Mouse (Mus musculus): ENCODE data around the gene Sertad3. TPM values are rescaled to one million over a fixed set of nuclear protein-coding genes. Genes with fewer than 3 reads are reported as not detected.

The Sertad3 gene
- total RNA-seq, 2 experiments from 2014 or later: 2.9 to 6.1 TPM

DNA sequence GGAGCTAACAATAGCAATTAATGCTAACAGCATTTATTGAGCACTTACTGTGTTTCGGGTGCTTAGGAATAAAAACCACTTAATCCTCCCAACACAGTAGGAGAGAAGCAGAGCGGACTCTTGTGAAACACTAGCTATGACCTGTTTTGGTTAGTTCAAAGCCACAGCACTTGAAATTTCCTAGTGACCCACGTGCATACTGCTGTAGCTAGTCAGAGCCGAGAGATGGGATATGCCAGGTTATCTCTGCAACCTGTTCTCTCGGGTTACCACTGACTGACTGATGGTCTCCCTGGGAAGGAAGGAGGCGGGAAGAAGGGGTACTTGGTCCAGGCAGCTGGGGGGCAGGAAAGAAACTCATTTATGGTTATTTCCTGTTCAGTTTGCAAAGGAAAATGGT is 13.1 kb upstream of the Sertad3 start:
- peak; percentile 65 for ATAC-seq (replicated peaks; ENCODE audit: poor library complexity)

DNA sequence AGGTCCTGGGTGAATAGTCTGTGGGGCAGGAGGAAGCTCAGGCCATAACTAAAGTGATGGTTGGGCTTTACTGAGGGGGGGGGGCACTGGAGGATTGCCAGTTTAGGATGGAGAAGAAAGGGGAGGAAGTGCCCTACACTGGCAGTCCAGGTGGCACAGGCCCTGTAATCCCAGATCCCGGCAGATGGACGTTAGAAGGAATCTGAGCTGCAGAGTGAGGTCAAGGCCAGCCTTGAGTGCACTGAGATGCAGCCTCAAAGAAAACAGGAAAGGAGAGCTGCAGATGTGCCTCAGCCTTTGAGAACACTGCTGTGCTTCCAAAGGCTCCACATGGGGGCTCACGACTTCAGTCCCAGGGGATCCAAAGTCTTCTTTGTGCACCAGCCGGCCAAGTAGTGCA is 5.9 kb upstream of the Sertad3 start:
- ATAC-seq (replicated peaks; ENCODE audit: poor library complexity): no peak

DNA sequence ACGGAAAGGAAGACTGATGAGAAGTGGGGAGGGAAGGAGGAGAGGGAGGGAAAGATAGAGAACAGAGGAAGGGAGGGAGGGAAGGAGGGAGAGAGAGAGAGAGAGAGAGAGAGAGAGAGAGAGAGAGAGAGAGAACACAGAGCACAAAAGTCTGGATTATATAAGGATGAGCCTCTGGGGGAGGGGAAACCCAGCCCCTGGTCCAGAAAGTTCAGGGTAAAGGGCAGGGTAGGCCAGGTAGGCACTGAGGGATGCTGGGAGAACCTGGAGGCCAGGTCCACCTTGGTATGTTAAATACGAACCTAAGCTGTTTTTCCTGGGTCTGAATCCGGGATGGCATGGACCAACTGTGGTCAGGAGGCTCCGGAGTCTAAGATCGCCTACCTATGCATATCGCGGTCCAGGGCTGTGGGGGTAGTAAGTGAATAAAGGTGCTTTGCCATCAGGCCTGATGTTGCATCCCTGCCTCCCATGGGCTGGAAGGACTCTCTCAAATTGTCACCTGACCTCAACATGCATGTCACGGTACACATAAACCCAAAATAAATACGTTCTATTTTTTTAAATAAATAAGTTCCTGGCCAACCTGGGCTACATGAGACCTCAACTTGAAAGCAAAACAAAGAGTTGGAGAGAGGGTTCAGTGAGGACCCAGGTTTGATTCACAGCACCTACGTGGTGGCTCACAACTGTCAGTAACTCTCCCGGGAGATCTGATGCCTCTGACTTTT is 2.0 kb upstream of the Sertad3 start:
- no peak for ATAC-seq (replicated peaks; ENCODE audit: poor library complexity)

DNA sequence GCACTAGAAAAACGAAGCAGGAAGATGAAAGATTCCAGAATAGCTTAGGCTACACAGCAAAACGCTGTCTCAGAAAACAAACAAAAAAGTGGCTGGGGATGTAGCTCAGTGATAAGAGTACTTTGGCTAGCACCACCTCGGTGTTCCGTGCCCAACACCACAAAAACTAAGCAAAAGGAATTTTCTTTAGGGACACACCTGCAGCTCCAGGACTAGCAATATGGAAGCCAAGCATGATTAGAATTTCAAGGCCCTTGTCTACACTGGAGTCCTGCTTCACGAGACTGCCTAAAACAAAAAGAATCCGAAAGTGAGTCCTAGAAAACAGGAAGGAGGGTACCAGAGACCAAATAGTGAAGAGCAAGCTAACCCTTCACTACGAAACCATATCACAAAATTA is 972 bp upstream of the Sertad3 start:
- no peak for ATAC-seq (replicated peaks; ENCODE audit: poor library complexity)

- ATAC-seq (replicated peaks; ENCODE audit: poor library complexity): no peak
Observed at GRCm38 (mm10) chr7:27473835-27474489, 394 bp downstream of the Sertad3 start.

- peak; percentile 74 for ATAC-seq (replicated peaks; ENCODE audit: poor library complexity)
Observed at GRCm38 (mm10) chr7:27474490-27474954, 954 bp downstream of the Sertad3 start.

- ATAC-seq (replicated peaks; ENCODE audit: poor library complexity): no peak
Observed at GRCm38 (mm10) chr7:27475596-27475995, 2.0 kb downstream of the Sertad3 start.

GRCm38 (mm10) chr7:27476098-27476635 is 2.6 kb downstream of the Sertad3 start:
- no peak for ATAC-seq (replicated peaks; ENCODE audit: poor library complexity)

DNA sequence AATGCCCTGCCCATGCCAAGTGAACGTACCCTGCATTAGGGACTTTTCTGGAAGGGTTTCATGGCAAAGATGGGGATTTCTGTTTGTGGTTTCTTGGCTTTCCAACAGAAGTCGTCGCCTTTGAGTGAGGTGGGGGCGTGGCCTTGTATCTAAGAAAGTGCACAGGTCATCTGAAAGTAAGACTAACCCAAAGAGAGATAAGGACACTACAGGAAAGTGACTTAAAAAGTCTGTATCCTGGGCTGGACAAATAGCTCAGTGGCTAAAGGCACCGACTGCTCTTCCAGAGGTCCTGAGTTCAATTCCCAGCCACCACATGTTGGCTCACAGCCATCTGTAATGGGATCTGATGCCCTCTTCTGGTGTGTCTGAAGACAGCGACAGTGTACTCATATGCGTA is 5.0 kb downstream of the Sertad3 start:
- ATAC-seq (replicated peaks; ENCODE audit: poor library complexity): no peak

- ATAC-seq (replicated peaks; ENCODE audit: poor library complexity): no peak
Observed at GRCm38 (mm10) chr7:27479750-27480149, 6.2 kb downstream of the Sertad3 start.

DNA sequence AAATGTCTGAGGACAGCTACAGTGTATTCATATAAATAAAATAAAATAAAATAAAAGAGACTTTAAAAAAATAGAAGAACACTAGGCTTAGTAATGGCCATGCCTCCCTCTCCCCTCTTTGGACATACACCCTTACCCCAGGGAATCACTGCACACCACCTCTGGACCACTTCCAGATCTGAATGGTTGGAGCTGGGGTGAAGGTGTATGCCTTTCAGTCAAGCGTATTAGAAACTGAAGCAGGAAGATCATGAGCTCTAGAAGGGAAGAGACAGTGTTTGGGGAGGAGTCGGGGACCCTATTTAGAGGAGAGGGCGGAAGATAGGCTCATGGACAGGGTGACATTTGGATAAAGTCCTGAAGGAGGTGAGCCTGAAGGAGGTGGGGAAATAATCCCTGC is 6.9 kb downstream of the Sertad3 start:
- ATAC-seq (replicated peaks; ENCODE audit: poor library complexity): no peak

GRCm38 (mm10) chr7:27480927-27481626 is 7.5 kb downstream of the Sertad3 start:
- no peak for ATAC-seq (replicated peaks; ENCODE audit: poor library complexity)

- ATAC-seq (replicated peaks; ENCODE audit: poor library complexity): peak; percentile 92
Observed at GRCm38 (mm10) chr7:27481627-27481969, 8.0 kb downstream of the Sertad3 start.

DNA sequence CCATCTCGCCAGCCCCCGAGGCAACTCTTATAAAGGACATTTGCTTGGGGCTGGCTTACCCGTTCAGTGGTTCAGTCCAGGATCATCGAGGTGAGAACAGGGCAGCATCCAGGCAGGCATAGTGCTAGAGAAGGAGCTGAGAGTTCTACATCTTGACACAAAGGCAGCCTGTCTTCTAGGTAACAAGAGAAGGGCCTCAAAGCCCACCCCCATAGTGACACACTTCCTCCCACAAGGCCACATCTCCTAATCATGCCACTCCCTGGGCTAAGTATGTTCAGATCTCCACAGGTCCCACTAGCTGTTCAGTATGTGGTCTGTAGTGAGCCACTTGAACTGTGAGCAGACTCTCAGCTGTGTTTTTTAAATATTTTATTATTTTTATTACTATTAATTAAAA is 10.3 kb downstream of the Sertad3 start:
- no peak for ATAC-seq (replicated peaks; ENCODE audit: poor library complexity)

DNA sequence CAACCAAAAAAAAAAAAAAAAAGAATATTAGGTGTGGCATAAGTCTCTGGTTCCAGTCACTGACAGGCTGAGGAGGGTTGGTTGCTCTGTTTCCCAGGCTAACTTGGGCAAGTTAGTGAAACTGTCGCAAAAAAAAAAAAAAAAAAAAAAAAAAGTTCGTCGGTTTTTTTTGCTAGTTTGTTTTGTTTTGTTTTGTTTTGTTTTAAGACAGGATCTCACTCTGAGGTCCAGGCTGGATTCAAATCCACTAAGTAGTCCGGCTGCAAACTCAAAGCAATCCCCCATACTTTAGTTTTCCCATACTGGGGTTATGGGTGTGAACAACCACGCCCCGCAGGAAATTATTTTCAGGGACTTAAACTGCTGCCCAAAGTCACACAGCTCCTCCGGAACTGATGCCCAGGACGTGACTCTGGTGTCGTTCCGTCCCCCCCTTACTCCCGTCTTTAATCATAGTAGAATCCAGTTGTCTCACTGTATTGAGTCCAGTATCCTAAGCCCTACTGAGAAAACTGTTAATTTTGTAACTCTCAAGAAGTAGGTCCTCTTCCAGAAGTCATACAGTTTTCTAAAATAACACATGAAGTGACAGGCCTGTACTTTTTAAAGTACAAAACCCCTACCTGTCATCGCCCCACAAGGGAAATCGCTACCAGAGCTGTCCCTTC is 12.7 kb downstream of the Sertad3 start:
- ATAC-seq (replicated peaks; ENCODE audit: poor library complexity): no peak

GRCm38 (mm10) chr7:27486770-27487697 is 13.5 kb downstream of the Sertad3 start, which contains the start of gene Sertad1:
TSS of gene Sertad1 (plus strand) at chr7:27486910.
- ATAC-seq (replicated peaks; ENCODE audit: poor library complexity): peak; percentile 72

DNA sequence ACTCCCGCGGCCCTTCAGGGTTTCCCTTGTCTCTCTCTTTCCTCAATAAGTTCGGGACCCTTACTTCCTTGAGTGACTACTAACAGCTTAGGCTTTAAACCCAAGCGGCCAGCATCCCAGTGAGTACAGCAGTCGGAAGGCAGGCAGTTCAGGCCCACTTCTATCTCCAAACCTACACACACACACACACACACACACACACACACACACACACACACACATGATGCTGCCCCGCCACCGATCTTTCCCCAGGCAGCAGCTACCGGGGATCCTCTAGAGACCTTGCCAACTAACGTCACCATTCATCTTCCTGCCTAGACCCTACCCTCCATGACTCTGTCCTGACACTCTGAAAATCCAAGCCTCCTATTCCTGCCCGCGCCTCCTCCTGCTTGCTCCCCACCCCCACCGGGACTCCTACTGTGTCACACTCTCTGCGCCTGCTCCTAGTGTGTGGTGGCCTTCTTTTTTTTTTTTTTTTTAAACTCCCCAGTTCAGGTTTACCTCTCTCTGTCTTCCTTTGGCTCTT is 14.2 kb downstream of the Sertad3 start:
- ATAC-seq (replicated peaks; ENCODE audit: poor library complexity): no peak

GRCm38 (mm10) chr7:27489270-27489869 is 15.8 kb downstream of the Sertad3 start:
- no peak for ATAC-seq (replicated peaks; ENCODE audit: poor library complexity)

DNA sequence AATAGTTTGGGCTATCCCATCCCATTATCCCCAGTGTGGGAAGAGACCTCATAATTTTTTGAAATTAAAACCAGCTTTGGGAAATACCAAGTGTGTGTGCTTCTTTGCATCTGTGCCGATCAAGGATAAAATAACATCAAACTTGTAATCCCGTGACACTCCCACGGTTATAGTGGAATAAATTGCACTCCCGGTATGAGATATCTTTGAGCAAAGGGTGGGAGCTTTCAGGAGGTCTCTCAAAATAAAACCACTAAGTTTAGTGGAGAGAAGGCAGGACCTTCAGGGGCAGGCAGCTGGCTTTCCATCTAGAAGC is 16.6 kb downstream of the Sertad3 start:
- no peak for ATAC-seq (replicated peaks; ENCODE audit: poor library complexity)

All from megakaryocyte progenitor cell, adult 5-6 weeks (primary cell).